Mouse (Mus musculus): Measurements from ENCODE around the gene Tbc1d1. TPM values are rescaled to one million over a fixed set of nuclear protein-coding genes. Genes with fewer than 3 reads are reported as not detected.

Gene Tbc1d1
- polyA plus RNA-seq, 1 experiment from 2014 or later = 58.7 TPM

DNA sequence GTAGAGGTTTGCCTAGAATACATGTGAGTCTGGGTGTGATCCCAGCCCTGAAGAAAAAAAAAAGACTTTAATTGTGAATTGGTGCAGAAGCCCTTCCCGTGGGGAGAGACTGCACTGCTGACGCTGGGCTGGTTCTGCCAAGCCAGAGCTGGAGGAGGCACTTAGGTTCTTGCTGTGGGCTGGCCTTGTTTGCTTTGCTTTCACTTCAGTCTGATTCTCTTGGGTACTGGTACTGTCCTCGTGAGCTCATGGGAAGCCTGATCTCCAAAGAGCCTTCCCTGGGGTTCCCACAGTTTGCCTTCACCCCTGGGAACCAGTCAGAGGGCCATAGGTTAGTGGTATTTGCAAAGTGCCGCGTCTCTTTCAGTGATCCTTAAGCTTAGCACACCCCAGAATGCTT lies 135.6 kb downstream of the Tbc1d1 start:
- DNase-seq = no peak
- 63% methylated on average over 5 of the region's 5 CpGs for WGBS
- Histone ChIP-seq H3K4me1 (ENCODE audit: insufficient read depth) (0 out of 2 replicates have a peak, but pooled peaks cover 2% of the 10 kb centered on the region), H3K36me3 (ENCODE audit: insufficient read depth) (peaks cover 54% of the 10 kb centered on the region), H3K27me3 (ENCODE audit: insufficient read depth, low read length) (no peaks in the 10 kb centered on the region), H3K9me3 (ENCODE audit: low read depth, low read length) (no peaks in the 10 kb centered on the region), H3K27ac (ENCODE audit: low read depth) (no peak overlapping the region), H3K4me3 (ENCODE audit: low read depth, low read length) (no peak overlapping the region), H3K4me2 (no peak overlapping the region), H3K9ac (no peak overlapping the region)
- no peak for TF ChIP-seq CTCF (IDR thresholded peaks at IDR 0.05; ENCODE audit: low read depth)
- ATAC-seq (ENCODE audit: insufficient read depth) = no peak

DNA sequence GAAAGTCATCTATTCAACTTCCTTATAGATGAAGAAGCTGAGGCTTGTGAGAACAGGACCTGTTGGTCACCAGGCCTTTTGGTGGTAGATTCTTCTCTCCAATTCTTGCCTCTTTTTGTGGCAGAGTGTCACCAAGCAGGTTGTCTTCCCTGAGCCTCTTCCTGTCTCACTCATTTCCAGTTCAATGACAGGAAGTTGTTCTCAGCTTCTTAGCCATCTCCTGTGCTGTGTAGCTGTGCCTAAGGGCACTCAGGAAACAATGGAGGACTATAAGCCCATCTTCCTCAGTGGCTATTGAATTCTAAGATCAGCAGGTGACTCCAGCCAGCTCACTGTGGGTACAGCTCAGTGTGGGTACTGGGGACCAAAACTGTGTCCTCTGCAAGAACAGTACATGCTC lies 139.5 kb downstream of the Tbc1d1 start:
- Histone ChIP-seq H3K36me3 (ENCODE audit: insufficient read depth) (peaks cover 36% of the 10 kb centered on the region), H3K9me3 (ENCODE audit: low read depth, low read length) (no peaks in the 10 kb centered on the region), H3K4me1 (ENCODE audit: insufficient read depth) (peaks cover 4% of the 10 kb centered on the region; the same call in 1 of the 2 replicates), H3K27me3 (ENCODE audit: insufficient read depth, low read length) (no peaks in the 10 kb centered on the region), H3K4me3 (ENCODE audit: low read depth, low read length) (no peak overlapping the region), H3K4me2 (no peak overlapping the region), H3K27ac (ENCODE audit: low read depth) (no peak overlapping the region), H3K9ac (no peak overlapping the region)
- ATAC-seq (ENCODE audit: insufficient read depth) (no peak), DNase-seq (no peak)
- no peak for TF ChIP-seq CTCF (IDR thresholded peaks at IDR 0.05; ENCODE audit: low read depth)

DNA sequence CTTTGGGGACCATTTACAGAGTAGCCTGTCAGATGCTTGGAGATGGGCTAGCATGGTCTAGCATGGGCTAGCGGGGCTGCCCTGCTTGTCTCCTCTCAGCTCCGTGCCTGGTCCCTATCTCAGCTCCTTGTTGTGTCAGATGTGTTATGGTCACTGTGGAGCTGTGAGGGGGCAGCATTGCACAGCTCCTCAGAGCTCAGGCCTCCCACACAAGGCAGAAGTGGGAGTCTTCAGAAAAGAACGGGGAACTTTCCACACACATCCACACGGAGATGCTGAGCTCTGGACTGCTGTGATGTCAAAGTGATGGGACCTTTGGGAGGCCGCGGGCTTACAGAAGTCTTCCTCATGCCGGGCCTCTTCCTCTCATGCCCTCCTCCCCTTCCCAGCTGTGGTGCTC lies 140.2 kb downstream of the Tbc1d1 start:
- peaks cover 4% of the 10 kb centered on the region; the same call in 1 of the 2 replicates for H3K4me1 ChIP-seq (ENCODE audit: insufficient read depth)
- no peak overlapping the region for H3K9ac ChIP-seq
- no peaks in the 10 kb centered on the region for H3K27me3 ChIP-seq (ENCODE audit: insufficient read depth, low read length)
- no peak for DNase-seq
- H3K4me3 ChIP-seq (ENCODE audit: low read depth, low read length) = no peak overlapping the region
- TF ChIP-seq CTCF (IDR thresholded peaks at IDR 0.05; ENCODE audit: low read depth) = no peak
- 76% methylated on average over 7 of the region's 7 CpGs for WGBS
- no peak for ATAC-seq (ENCODE audit: insufficient read depth)
- peaks cover 32% of the 10 kb centered on the region for H3K36me3 ChIP-seq (ENCODE audit: insufficient read depth)
- no peaks in the 10 kb centered on the region for H3K9me3 ChIP-seq (ENCODE audit: low read depth, low read length)
- no peak overlapping the region for H3K4me2 ChIP-seq
- peak overlapping the region; percentile 44; the same call in 1 of the 2 replicates for H3K27ac ChIP-seq (ENCODE audit: low read depth)

DNA sequence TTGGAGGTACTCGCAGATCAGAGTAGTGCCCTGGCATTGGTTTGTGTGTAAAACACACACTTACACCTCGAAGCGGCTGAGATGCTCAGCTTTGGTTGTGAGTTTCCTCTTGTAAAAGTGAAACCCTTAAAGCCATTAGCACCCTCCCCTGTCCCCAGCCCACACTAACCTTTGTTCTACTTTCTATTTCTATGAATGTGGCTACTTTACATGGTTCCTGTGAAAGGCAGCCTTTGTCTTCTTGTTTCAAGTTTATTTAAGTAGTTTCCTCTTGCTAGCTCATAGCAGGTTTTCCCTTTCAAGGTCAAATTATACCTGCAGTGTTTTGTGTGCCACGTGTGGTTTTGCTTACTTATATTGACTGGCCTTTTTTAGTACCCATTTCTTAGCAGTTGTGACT lies 141.0 kb downstream of the Tbc1d1 start:
- TF ChIP-seq CTCF (IDR thresholded peaks at IDR 0.05; ENCODE audit: low read depth) = no peak
- Histone ChIP-seq H3K27ac (ENCODE audit: low read depth) (peak overlapping the region; percentile 44; the same call in 1 of the 2 replicates), H3K27me3 (ENCODE audit: insufficient read depth, low read length) (no peaks in the 10 kb centered on the region), H3K4me2 (no peak overlapping the region), H3K4me1 (ENCODE audit: insufficient read depth) (peaks cover 4% of the 10 kb centered on the region; the same call in 1 of the 2 replicates), H3K36me3 (ENCODE audit: insufficient read depth) (peaks cover 38% of the 10 kb centered on the region), H3K9me3 (ENCODE audit: low read depth, low read length) (no peaks in the 10 kb centered on the region), H3K9ac (no peak overlapping the region), H3K4me3 (ENCODE audit: low read depth, low read length) (no peak overlapping the region)
- WGBS = 64% methylated on average over 4 of the region's 4 CpGs
- ATAC-seq (ENCODE audit: insufficient read depth) = no peak
- DNase-seq = no peak

DNA sequence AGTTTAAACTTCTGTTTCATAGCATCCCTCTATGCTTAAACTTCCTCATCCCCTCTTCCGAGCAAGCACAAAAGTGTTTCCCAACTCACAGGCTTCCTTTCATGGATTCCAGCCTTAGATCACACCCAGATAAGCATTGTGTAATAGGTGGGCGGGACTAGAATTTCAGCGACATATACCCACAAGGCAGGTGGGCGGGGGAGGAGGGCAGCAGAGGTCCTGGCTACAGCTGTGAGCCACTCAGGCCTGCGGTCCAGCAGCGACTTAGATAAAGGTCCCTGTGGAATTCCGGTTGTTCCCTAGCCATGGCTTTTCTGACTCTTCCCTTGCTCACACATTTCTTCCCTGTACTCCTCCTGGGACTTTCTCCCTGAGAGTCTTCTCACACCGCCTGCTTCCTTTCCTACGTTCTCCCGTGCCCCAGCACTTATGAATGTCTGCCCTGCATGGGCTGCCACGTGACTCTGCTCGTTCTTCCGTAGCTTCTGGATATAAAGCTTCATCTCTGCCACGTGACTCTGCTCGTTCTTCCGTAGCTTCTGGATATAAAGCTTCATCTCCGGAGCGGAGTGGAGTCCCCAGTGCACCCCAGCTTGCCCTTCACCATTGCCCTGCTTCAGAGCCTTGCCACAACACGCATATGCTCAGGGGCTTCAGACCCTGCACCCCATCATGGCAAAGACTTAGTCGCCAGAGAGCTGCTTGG lies 142.4 kb downstream of the Tbc1d1 start:
- DNase-seq = peak; percentile 79
- TF ChIP-seq CTCF (IDR thresholded peaks at IDR 0.05; ENCODE audit: low read depth) = no peak
- Histone ChIP-seq H3K27me3 (ENCODE audit: insufficient read depth, low read length) (no peaks in the 10 kb centered on the region), H3K9me3 (ENCODE audit: low read depth, low read length) (no peaks in the 10 kb centered on the region), H3K27ac (ENCODE audit: low read depth) (peak overlapping the region; percentile 75), H3K4me1 (ENCODE audit: insufficient read depth) (peaks cover 4% of the 10 kb centered on the region; the same call in 1 of the 2 replicates), H3K36me3 (ENCODE audit: insufficient read depth) (peaks cover 46% of the 10 kb centered on the region), H3K4me3 (ENCODE audit: low read depth, low read length) (no peak overlapping the region), H3K4me2 (peak overlapping the region; percentile 36), H3K9ac (no peak overlapping the region)
- peak; percentile 82 for ATAC-seq (ENCODE audit: insufficient read depth)
- 44% methylated on average over 20 of the region's 20 CpGs for WGBS

DNA sequence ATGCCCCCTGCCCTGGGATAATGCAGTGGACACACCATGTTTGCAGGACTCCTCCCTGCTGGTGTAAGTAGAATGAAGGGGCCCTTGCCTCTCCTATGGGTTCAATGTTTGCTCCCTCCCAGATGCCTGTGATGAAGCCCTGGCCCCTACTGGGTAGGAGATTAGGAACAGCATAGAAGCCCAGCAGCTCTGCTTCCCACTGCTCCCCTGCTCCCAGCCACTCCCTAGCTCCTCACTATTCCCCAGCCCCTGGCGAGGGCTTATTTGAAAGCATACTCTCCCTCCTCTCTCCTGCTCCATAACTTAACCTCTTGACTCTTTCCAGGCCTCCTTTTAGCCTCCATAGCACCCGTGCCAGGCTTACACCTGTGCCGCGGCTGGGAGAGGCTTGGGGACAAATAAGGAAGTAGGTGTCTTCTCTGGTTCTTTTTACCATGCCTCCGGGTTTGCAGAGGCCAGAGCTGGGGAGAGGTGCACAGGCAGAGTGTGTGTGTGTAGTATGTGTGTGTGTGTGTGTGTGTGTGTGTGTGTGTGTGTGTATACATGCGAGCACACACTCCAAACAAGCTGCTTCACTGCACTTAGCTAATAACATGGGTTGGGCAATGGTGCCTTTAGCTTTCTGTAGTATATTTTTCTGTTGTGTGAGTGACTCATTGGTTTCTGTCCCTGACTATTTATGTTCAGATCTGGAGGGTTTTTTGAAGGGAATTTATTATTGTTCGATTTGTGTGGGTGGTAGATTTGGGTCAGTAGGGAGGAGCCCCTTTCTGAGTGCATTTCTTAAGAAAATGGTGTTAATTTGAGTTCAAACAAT lies 143.6 kb downstream of the Tbc1d1 start:
- Histone ChIP-seq H3K9me3 (ENCODE audit: low read depth, low read length) (no peaks in the 10 kb centered on the region), H3K4me1 (ENCODE audit: insufficient read depth) (peaks cover 4% of the 10 kb centered on the region; the same call in 1 of the 2 replicates), H3K9ac (no peak overlapping the region), H3K4me2 (no peak overlapping the region), H3K27ac (ENCODE audit: low read depth) (peak overlapping the region; percentile 54; the same call in 1 of the 2 replicates), H3K36me3 (ENCODE audit: insufficient read depth) (peaks cover 42% of the 10 kb centered on the region), H3K4me3 (ENCODE audit: low read depth, low read length) (no peak overlapping the region), H3K27me3 (ENCODE audit: insufficient read depth, low read length) (no peaks in the 10 kb centered on the region)
- DNase-seq (no peak), ATAC-seq (ENCODE audit: insufficient read depth) (no peak)
- TF ChIP-seq CTCF (IDR thresholded peaks at IDR 0.05; ENCODE audit: low read depth) = no peak
- WGBS = 65% methylated on average over 7 of the region's 7 CpGs

DNA sequence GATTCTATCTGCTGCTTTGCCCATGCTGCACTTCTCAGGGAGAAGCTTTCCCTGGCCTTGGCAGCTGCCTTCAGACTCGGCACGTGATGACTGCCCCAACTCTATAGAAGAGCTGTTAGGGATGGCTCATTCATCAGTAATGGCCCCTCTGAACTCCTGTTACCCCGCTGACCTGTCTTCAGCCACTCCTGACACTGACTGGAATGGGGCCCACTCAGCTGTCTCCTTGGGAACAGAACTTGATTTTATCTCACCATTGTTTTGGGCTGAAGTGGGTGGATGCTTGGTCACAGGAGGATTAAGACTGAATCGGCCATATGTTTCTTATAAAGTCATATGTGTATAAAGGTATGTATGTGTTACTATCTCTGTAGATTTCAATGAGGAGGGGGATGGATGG lies 145.1 kb downstream of the Tbc1d1 start:
- Histone ChIP-seq H3K27ac (ENCODE audit: low read depth) (no peak overlapping the region), H3K4me2 (no peak overlapping the region), H3K9ac (no peak overlapping the region)

More for the DNA sequence above, 145.1 kb downstream of the Tbc1d1 start:
- no peaks in the 10 kb centered on the region; the same call in 1 of the 2 replicates for H3K9me3 ChIP-seq (ENCODE audit: low read depth, low read length)
- no peak for TF ChIP-seq CTCF (IDR thresholded peaks at IDR 0.05; ENCODE audit: low read depth)
- 65% methylated on average over 4 of the region's 4 CpGs for WGBS
- ATAC-seq (ENCODE audit: insufficient read depth) (no peak), DNase-seq (no peak)
- H3K27me3 ChIP-seq (ENCODE audit: insufficient read depth, low read length) = no peaks in the 10 kb centered on the region
- H3K4me3 ChIP-seq (ENCODE audit: low read depth, low read length) = no peak overlapping the region
- H3K36me3 ChIP-seq (ENCODE audit: insufficient read depth) = peaks cover 40% of the 10 kb centered on the region
- H3K4me1 ChIP-seq (ENCODE audit: insufficient read depth) = peaks cover 4% of the 10 kb centered on the region; the same call in 1 of the 2 replicates
